Mouse (Mus musculus) frontal cortex, adult 2 months (tissue): ENCODE data around the gene Csnk2a1. TPM values are rescaled to one million over a fixed set of nuclear protein-coding genes. Genes with fewer than 3 reads are reported as not detected.

ENCODE experiments used
- DNase-seq, 2 experiments: peaks; one replicate each; pipeline ENCODE4 v3.0.0; 2022; ENCODE audit warnings: low spot score in 1 of 2; ENCODE audit errors: extremely low spot score in 1 of 2
- polyA plus RNA-seq: library from polyadenylated mRNA; depleted of rRNA; stranded (reverse); fragments of >200 nt; gene quantifications from 2 replicates; pipeline ENCODE4 v1.2.3, GENCODE M21; 2012; rRNA removed

Gene Csnk2a1
- polyA plus RNA-seq, 1 experiment = 74.1 TPM

DNA sequence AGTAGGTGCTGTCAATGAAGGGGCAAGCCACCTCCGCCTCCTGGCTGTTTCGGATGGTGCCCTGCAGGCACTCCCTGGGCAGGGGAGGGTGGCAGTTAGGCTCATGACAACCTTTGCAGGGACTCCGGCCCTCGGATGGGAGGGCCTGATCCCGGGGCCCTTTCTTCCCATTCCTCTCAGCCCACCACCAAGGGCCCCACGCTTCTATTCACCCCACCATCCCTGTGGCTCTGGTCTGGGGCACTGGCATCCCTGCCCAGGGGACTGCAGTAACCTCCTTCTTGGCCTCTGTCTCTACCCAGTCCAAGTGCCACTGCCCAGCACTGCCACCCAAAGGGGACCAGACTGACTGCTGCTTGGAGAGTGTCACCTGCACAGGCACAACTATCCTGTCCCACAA, 95.6 kb downstream of the Csnk2a1 start:
- no peak for DNase-seq

- no peak for DNase-seq
Measured at GRCm38 (mm10) chr2:152323971-152324370, 97.3 kb downstream of the Csnk2a1 start.

DNA sequence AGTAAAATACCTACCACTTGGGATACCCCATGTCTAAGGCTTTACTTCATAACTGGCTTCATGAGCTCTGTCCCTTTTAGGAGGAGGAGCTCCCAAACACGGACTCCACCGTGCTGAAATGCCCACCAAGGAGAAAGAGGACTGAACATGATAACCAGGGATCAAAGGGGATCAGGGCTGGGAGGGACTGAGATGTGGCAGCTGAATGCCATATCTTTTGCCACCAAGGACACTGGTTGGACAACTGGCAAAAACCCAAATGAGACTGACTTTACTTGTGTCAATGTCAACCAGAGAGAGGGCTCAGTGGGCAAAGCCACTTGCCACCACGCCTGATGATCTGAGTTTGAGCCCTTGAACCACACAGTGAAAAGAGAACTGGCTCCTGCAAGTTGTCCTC, 98.2 kb downstream of the Csnk2a1 start:
- no peak for DNase-seq

DNA sequence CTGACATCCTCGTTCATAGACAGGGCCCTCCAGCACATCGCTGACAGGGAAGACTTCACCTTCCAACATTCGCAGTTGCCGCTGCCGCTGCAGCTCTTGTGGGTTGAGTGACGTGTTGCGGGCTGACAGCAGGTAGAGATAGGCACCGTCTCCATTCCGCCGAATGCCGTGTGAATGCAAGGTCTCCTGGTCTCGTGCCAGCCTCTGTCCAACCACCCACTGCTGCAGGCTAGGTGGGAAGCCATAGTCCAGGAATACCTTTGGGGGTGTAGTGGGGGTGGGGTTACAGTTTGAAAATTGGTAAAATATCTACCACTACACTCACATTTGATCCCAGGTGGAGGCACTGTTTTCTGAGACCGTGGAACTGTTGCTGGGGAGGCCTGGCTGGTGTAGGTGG, 99.5 kb downstream of the Csnk2a1 start:
- DNase-seq = no peak

DNA sequence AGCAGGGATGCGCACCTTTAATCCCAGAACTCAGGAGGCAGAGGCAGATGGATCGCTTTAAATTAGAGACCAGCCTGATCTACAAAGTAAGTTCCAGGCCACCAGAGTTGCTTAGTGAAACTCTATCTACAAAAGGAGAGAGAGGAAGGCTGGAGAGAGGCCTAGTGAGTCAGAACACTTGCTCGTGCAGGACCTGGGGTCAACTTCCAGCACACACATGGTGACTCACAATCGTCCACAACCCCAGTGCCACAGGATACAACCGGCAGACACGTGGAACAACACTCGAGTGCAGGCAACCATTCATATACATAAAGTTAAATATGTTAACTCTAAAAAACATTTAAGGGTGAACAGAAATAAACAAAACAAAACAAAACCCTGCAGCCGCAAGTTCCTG, 100.0 kb downstream of the Csnk2a1 start:
- DNase-seq = no peak

DNA sequence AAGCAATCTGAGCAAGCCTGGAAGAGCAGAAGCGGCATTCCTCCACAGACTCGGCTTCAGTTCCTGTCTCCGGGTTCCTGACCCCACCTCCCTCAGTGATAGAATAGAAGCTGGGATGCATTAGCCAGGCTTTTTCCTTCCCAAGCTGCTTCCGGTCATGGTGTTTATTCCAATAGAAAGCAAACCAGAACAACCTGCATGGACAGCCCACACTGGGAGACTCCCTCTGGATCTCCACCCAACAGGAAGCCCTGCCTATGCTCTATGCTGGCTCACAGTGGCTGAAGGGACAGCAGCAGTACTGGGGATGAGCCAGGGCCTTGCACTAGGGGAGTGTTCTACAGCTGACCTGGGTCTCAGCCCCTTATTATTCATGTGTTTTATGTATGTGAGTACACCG, 101.3 kb downstream of the Csnk2a1 start:
- DNase-seq = no peak

DNA sequence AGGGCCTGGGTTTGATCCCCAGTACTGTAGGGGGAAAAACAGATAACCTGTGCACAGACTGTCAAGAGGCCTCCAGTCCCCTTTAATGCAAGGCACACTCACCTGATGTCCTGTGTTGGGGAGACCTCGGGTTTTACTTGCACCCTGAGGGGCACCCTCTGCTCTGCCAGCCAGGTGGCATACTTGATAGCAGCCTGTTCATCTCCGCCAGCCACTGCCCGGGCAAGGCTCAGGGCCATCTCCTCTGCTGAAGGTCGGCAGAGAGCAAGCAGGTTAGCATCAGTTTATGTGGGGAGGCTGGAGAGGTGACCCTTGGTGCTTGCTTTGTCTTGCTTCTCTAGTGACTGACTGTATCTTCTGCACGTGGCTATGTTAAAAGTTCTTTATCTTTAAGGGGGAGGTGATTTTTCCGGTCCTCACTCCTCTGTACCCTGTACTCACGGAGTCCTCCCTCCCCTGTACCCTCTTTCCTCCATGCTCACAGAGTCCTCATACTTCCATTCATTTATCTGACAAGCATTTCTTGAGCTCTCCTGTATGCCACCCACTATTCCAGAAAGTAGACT, 104.3 kb downstream of the Csnk2a1 start:
- DNase-seq = no peak

Other genes starting within 250 kb of the Csnk2a1 start
- 6.3 and 6.7 TPM in 2 replicates for gene Fam110a, start 246.6 kb upstream of the Csnk2a1 start, polyA plus RNA-seq
- gene Slc52a3, start 230.3 kb upstream of the Csnk2a1 start, polyA plus RNA-seq = 3.2 and 3.8 TPM in 2 replicates
- gene Scrt2, start 145.3 kb upstream of the Csnk2a1 start, polyA plus RNA-seq = 15.5 and 19.7 TPM in 2 replicates
- 91.2 and 95.2 TPM in 2 replicates for gene Srxn1, start 121.3 kb upstream of the Csnk2a1 start, polyA plus RNA-seq
- gene Tcf15, start 83.3 kb upstream of the Csnk2a1 start, polyA plus RNA-seq = 3.3 TPM in 2 replicates
- 40.5 and 42.7 TPM in 2 replicates for gene Tbc1d20, start 67.0 kb downstream of the Csnk2a1 start, polyA plus RNA-seq
- 209 and 246 TPM in 2 replicates for gene Rbck1, start 105.8 kb downstream of the Csnk2a1 start, polyA plus RNA-seq
- gene Trib3, start 117.2 kb downstream of the Csnk2a1 start, polyA plus RNA-seq = 0.48 and 0.52 TPM in 2 replicates
- 99.0 and 113 TPM in 2 replicates for gene Nrsn2, start 149.8 kb downstream of the Csnk2a1 start, polyA plus RNA-seq
- gene Sox12, start 171.2 kb downstream of the Csnk2a1 start, polyA plus RNA-seq = 22.7 and 23.4 TPM in 2 replicates
- gene Zcchc3, start 188.2 kb downstream of the Csnk2a1 start, polyA plus RNA-seq = 9.2 and 9.7 TPM in 2 replicates
- gene 6820408C15Rik, start 188.7 kb downstream of the Csnk2a1 start, polyA plus RNA-seq = 4.4 and 4.5 TPM in 2 replicates
- not detected in 2 replicates for gene Defb23, start 237.8 kb downstream of the Csnk2a1 start, polyA plus RNA-seq